Mouse (Mus musculus): ENCODE measurements around the gene Foxo3.

Foxo3 gene

DNA sequence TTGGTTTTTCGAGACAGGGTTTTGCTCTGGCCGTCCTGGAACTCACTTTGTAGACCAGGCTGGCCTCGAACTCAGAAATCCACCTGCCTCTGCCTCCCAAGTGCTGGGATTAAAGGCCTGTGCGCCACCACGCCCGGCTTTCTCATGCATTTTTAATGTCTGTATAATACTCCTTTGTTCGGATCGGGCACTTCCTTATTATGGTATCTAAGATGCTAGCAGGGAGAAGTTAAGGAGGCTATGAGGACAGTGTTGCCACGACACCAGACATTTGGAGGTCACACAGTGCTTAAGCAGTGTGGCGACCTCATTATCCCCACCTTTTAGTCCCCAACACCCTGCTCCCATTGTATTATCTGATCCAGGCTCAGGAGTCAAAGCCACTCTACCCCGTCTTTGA, 97.8 kb downstream of the Foxo3 start:
- DNase-seq (ENCODE audit: low read depth): no peak

DNA sequence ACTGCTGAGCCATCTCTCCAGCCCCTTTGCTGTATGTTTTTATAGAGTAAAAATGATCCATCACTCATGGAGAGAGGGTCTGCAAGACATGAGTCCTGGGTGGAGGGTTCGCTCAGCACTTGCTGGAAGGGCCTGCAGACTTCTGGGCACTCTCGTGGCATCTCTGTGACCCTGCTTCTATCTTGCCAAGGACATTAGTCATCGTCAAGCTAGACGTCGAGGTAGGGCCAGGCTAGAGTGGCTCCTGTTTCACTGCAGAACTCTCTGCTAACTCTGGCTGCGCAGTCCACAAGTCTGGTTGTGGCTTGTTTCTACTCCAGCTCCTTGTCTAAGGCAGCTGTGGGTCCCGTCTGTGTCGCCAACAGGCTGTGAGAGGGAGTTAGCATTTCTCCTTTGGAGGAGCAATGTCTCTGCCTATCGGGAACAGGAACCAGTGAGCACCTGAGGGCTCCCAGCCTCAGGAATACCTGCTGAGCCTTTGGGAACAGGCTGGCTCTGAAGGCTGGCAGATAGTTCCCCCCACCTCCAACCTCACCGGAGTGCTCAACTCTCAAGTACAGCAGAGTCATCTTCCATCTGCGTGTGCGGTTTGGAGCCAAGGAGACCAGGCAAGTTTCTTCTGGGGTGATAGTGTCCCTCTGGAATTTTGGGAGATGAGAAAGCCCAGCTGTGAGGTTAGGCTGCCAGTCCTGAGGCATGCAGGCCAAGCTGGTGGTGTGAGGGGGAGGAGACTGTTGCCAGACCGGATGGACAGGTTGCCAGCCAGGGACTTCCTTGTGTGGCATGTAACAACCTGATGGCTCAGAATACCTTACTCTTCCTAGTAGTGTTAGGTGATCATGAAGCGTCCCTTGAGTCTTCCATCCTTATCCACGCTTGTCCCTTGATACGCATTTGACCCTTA, 98.5 kb downstream of the Foxo3 start:
- DNase-seq (ENCODE audit: low read depth): no peak

DNA sequence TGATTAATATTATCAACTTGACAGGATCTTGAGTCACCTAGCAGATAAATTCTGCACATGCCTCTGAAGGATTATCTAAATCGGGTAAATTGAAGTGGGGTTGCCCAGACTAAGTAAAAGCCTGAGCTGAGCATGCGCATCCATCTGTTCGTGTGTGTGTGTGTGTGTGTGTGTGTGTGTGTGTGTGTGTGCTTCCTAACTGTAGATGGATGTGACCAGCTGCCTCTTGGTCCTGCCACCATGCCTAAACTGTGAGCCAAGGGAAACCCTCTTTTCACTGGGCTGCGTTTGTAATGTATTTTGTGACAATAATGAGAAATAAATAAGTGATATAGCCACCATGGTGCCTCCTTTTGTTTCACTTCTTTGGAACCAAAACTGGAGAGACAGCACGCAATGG, 102.3 kb downstream of the Foxo3 start:
- no peak for DNase-seq (ENCODE audit: low read depth)

- no peak for DNase-seq (ENCODE audit: low read depth)
Measured at GRCm38 (mm10) chr10:42173839-42174238, 102.7 kb downstream of the Foxo3 start.

DNA sequence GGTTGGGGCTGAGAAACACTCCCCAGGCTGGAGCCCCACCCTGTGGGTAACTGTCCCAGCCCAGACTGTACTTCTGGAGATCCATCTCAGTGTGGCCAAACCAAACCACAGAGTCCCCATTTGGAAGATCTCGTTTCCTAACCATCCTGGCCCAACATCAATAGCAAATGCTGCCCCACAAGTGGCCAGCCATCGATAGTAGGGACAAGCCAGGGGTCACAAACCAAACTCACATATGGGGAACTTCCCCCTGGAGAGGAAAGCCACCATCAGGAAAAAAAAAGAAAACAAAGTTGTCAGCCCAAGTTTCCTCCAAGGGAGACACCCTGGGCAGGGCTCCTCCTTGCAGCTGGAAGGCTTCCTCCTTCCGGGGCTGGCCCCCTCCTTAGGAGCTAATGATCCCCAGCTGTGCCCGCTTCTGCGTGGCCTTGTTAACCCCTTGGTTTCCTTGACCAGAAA, 105.6 kb downstream of the Foxo3 start:
- no peak for DNase-seq (ENCODE audit: low read depth)

- DNase-seq (ENCODE audit: low read depth): no peak
Measured at GRCm38 (mm10) chr10:42170201-42170600, 106.4 kb downstream of the Foxo3 start.

DNA sequence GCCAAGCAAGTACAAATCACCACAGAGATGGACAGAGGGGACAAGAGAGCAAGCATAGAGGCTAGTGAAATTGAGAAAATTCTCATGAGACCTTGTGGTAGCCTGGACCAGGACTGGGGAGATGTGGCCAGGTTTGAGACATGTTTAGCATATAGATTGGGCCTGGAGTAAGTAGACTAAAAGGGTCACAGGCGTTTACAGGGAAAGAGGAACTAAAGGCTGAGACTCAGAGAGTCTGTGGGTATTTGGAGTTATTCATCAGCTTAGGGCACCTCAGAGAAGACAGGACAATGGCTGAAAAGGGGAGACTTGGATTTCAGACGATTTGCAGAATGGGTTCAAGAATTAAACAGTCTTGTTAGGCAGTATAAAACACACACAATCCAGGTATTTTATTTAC, 121.8 kb downstream of the Foxo3 start:
- DNase-seq (ENCODE audit: low read depth): no peak

DNA sequence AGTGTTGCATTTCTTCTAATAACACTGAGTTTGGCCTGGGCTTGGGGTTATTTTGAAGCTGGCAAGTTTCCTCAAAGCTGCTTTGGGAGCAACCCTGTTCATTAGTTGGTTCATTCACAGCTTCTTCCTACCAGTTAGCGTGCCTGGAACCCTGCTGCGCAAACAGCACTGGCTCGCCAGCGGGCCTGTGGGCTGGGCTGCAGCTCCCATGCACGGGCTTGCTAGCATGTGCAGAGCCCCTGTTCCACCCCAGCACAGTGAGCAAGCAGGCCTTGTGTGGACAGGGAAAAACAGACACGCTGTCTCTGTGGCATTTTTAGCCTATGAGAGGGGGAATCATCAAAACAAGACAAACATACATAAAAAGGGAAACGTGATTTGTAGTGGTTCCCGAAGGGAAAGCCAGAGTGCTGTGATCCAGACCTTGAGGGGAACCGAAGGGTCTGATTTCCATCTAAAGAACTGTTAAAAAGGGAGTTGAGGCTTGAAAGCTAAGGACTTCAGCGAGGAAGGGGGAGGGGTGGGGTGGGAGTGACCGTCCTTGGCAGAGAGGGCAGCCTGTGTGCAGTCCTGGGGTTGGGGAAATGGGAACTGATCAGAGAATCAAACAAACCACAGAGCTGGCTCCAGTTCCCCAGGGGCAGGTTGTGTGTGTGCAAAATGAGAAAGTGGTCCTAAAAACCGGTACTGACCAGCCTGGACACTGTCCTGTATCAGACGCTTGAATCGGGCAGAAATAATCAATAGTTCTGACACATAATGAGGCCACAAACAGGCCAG, 123.9 kb downstream of the Foxo3 start:
- DNase-seq (ENCODE audit: low read depth): no peak

GRCm38 (mm10) chr10:42149767-42150166, 126.8 kb downstream of the Foxo3 start:
- DNase-seq (ENCODE audit: low read depth): no peak

GRCm38 (mm10) chr10:42148326-42148725, 128.2 kb downstream of the Foxo3 start:
- no peak for DNase-seq (ENCODE audit: low read depth)

DNA sequence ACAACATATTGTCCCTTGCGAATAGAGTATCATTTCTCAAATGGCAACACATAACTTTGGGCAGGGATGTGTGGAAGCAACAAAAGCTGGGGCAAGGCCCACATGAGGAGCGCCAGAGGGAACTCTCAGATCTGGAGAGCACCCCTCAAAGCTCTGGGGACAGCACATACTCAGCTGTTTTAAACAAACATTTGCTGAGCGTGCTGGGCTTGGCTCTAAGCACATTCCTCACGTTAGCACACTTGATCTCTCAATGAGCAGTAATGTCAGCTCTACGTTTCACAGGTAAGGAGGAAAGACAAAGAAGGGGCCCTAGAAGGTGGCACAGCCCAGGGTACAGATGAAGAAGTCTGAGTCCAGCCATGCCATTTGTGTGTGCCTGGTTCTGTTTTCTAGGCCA, 131.3 kb downstream of the Foxo3 start:
- DNase-seq (ENCODE audit: low read depth): no peak

DNA sequence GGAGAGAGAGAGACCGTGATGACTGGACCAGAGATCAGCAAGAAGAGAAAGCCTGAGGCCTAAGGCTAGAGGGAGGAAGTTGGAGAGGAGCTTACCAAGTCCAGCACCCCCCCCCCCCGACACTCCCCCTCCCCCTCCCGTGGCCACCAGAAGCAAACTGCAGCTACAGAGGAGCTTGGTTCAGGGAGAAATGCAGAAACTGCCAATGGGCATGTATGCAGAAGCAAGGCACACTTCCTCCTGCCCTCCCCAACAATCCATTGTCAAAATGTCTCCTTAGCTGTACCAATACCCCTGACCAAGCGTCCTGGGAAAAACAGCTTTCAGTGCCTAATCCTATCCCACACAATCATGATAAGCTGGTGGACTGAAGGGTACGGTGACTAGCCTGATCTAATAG, 131.8 kb downstream of the Foxo3 start:
- no peak for DNase-seq (ENCODE audit: low read depth)

DNA sequence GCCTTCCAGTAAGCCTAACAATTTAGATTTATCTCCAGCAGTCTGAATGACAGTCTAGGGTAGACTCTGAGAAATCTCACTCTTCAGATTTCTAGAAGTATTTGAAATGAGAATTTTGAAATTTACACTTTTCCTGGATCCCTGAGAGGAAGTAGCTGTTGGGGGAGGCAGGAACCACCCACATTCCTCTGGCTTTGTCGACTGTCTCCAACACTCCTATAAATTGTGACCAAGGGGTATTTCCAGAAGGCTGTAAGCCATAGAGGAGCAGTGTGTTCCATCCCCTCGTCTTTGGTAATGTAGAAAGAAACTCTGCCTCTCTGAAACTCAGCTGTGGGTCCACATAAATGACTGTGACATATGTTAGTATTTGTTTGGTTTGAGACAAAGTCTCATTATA, 132.4 kb downstream of the Foxo3 start:
- DNase-seq (ENCODE audit: low read depth): no peak

- DNase-seq (ENCODE audit: low read depth): no peak
Measured at GRCm38 (mm10) chr10:42142791-42143190, 133.8 kb downstream of the Foxo3 start.

- no peak for DNase-seq (ENCODE audit: low read depth)
Measured at GRCm38 (mm10) chr10:42142081-42142480, 134.5 kb downstream of the Foxo3 start.

DNA sequence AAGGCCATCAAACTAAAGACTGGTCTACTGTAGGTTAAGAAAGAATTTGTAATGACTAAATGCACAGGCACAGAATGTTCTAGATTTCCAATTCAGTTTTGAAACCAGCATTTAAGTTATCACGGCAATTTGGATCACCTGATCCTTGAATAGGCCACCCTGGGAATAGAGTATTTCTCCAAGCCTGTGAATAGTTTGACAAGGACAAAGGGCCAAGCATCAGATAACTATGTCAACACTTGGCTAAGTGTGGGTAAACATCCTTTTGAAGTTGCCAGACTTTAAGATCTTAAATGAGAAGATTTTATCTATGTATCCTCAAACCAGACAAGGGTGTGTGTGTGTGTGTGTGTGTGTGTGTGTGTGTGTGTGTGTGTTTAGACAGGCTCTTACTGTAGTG, 136.8 kb downstream of the Foxo3 start:
- DNase-seq (ENCODE audit: low read depth): no peak

GRCm38 (mm10) chr10:42134759-42135702, 141.5 kb downstream of the Foxo3 start:
- no peak for DNase-seq (ENCODE audit: low read depth)

All from c-Kit-positive CD71-negative TER-119-negative erythroid progenitor cells, embryonic 14.5 days (primary cell).